Mouse (Mus musculus) small intestine, adult 2 months (tissue): Measurements from ENCODE around the gene Rcsd1.

Experiments used
- CTCF ChIP-seq: fragments of 200-500 bp; IDR thresholded peaks from 2 replicates; pipeline ENCODE4 v1.5.1; 2012; ENCODE audit warnings: low read depth, mild to moderate bottlenecking, control low read depth, inconsistent platforms, low read length, moderate library complexity, mixed read lengths; ENCODE audit not compliant: insufficient replicate concordance, insufficient read length; ENCODE audit errors: extremely low read depth
- POLR2A ChIP-seq: fragments of 200-500 bp; IDR thresholded peaks from 2 replicates; pipeline ENCODE4 v1.6.1; 2012; ENCODE audit warnings: low read depth, mild to moderate bottlenecking, control low read depth, inconsistent platforms, low read length, moderate library complexity

DNA sequence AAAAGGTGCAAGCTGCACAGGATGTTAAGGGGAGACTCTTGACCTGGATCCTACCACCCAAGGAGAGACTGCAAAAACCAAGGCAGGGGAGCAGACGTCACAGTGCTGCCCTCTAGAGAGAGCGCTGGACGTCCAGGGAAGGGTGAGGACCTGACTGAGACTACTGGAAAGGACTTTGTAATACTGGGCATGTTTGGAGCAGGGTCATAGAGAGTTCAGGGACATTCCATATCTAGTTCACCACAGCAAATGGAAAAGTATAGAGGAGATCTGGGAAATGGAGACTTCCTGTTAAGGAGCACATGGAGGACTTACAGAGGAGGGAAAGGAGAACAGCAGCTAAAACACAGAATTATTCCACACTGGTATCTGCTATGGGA, 29.9 kb downstream of the Rcsd1 start:
- no peak for TF ChIP-seq CTCF
- no peak for TF ChIP-seq POLR2A
